Mouse (Mus musculus): Measurements from ENCODE around the gene Tcp11l1.
A peak's percentile ranks its signal among the peaks of the same experiment; 100 is the strongest.

GRCm38 (mm10) chr2:104750611-104751010 lies 38.6 kb upstream of the Tcp11l1 start:
- TF ChIP-seq EP300 (IDR thresholded peaks at IDR 0.05; ENCODE audit: low read depth) (no peak), CTCF (IDR thresholded peaks at IDR 0.05; ENCODE audit: low read depth) (peak; percentile 47)

All from liver, embryonic 14.5 days (tissue).